Mouse (Mus musculus) thymus, postnatal 14 days (tissue): Measurements from ENCODE around the gene Tmem80.

Experiments
- DNase-seq: peaks from one replicate; pipeline ENCODE4 v3.0.0; 2021

Tmem80 gene

DNA sequence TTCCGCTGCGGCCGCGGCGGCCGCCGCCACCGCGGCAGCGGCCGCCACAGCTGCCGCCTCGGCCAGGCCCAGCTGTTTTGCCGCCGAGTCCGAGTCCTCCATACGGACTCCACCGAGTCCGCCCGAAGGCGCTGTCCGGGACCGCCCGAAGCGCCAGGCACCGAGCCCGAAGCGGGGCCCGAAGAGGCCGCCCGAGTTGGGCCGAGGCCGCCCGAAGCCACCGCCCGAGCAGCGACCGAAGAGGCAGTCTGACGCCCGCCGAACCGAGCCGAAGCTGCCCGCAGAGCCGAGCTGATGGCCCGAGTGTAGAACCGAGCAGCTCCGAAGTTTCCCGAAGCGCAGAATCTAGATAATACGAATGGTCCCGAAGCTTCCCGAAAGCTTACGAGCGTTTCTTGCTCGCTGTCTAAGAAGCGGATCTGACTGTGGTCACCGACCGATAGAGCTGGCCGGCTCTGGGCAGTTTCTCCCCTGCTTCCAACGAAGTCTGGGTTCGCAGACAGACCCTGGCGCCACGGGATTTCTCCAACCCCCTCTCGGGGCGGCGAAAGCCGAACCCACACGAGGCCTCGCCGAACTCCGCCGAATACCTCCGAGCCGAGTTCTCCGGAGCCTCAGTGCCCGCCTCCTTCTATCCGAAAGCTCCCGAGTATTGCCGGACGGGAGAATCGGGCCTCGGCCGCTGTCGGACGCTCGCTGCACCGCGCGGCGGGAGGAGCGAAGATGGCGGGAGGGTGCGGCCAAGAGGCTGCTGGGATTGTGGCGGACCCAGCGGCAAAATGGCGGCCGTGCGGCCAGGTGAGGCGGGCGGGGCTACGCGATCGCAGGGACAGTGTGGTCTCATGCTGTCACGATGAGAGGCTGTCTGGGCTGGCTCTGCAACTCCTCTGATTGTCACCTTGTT, at the start of gene Tmem80, which contains the start of gene Deaf1:
Tmem80 (plus strand) TSS at position 271 of the 904 bp plus-strand sequence.
Deaf1 (minus strand) TSS at position 222 of the 904 bp plus-strand sequence.
- DNase-seq, result peak; percentile 99

DNA sequence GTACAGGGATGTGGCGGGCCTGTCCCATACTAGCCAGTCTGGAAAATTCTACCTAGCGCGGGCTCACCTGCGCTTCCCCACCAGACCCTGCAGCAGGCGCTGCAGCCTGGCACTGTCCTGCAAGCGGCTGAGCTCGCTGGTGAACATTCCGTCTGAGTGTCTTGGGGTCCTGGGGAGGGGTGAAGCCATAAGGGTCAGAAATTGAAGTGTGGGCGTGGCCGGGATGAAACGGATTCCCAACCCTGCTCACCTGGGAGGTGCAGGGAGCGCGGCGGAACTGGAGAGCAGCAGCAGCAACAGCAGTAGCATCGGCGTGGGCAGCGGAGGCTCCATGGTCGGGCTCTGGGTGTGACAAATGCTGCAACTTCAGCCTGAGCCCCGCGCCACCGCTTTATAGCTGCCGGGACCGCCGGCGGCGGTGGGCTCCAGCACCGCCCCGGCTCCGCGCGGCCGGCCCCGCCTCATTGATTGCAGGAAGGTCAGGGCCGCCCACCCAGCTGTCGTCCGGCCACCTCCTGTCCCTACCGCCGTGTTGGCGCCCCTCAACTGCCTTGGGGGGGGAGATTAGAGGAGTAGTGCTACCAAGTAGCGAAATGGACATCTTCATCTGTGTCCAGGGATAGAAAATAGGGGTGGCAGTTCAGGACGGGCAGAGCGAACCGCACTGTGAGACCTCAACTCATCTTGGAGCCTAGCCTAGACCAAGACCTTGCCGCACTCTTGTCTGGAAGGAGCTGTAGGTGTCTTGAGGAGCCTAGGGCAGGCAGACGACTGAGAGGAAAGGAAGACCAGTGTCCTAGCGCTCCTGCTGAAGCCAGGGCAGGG, 48.6 kb upstream of the Tmem80 start, which contains the start of gene Sct:
Sct (minus strand) TSS at position 368 of the 825 bp plus-strand sequence.
- no peak for DNase-seq

DNA sequence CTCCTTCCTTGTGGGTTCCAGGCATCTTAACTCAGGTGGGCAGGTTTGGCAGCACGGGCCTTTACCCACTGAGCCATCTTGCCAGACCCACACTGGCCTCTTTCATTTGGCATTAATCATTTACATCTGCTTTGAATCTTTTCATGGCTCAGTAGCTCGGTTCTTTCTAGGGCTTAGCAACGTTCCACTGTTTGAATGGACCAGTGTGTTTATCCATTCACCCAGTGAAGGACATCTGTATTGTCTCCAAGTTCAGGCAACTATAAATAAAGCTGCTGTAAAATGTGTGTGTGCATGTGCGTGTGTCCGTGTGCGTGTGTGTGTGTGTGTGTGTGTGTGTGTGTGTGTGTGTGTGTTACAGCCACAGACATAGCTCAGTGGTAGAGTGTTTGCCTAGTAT, 46.1 kb upstream of the Tmem80 start:
- no peak for DNase-seq

DNA sequence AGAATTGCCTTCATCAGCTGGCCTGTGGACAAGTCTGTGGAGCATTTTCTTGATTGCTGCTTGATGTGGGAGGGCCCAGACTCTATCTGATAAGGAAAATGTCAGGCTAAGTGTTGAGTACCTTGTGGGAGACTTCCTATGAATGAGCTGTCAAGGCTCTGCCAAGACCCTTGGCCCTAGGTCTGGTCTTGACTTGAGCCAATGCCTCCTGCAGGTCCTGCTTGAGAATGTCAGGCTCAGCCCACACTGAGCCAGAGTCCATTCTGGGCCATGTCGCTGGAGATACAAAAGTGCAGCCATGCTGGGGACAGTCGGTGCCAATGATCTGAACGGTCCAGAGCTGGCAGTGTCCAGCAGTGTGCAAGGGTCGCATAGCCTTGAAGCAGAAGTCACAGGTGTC, 44.8 kb upstream of the Tmem80 start:
- DNase-seq, result no peak

DNA sequence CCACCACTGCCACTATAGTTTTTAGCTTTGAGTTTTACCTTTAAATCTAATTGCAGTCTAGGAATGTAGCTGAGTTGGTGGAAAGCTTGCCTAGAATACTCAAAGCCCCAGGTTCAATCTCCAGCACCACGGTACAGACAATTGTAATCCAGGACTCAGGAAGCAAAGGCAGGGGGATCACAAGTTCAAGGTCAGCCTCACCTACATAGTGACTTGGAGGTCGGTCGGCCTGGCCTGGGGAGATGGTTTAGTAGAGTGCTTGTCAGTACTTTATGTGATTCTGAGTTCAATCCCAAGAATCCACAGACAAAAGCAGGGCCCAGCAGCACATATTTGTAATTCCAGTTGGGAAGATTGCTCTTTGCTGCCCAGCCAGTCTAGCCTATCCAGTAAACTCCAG, 39.5 kb upstream of the Tmem80 start:
- no peak for DNase-seq

DNA sequence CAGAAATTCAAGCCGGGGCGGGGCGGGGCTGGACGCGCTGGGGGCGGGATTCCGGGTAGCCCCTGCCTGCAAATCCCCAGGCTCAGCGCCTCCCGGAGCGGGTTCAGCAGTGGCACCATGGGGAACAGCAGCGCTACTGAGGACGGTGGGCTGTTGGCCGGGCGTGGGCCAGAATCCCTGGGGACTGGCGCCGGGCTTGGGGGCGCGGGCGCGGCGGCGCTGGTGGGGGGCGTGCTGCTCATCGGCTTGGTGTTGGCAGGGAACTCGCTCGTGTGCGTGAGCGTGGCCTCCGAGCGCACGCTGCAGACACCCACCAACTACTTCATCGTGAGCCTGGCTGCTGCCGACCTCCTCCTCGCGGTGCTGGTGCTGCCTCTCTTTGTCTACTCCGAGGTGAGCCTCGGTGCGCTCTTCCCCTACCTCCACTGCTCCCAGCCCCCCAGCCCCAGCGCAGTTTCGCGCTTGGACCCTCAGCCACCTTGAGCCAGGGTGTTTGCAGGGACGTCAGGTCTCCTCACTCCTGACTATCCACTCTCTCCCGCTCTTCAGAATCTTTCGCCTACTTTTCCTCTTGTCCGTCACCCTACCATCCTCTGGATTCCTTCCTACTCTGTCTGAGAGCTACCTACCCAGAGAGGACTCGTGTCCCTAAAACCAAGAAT, 35.5 kb upstream of the Tmem80 start, which contains the start of gene Drd4:
Drd4 (plus strand) TSS at position 86 of the 662 bp plus-strand sequence.
- DNase-seq, result no peak

DNA sequence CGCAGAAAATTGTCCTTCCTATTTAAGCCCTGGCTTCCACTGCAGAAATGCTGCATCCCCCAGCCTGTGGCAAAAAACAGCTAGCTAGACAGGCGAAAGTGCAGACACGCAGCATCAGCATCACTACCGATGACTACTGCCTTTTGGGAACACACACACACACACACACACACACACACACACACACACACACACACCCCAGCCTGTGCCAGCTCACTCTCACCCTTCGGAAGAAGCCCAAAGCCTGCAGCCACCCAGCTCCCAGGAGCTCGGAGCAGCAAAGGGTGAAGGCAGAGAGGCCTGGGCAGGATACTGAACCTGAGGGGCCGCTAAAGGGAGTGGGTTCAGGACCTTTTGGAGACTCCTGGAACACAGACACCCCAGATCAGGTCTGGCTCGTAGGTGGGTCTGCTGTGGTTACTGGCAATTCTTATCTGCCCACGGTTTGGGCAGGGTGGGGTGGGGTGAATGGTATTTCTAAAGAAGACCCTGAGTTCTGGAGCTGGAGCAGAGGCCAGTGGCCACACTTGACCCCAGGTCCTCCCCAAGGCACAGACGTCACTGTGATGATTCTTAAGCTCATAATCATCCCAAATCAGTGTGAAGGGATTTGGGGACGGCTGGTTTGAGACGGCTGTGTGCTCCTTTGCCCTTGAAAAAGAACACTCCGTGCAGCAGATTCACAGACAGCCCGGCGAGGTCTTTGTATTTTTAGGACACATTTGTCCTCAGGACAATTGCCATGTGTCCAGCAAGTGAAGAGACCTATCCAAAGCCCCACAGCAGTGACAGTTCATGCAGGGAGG, 34.8 kb upstream of the Tmem80 start:
- no peak for DNase-seq

DNA sequence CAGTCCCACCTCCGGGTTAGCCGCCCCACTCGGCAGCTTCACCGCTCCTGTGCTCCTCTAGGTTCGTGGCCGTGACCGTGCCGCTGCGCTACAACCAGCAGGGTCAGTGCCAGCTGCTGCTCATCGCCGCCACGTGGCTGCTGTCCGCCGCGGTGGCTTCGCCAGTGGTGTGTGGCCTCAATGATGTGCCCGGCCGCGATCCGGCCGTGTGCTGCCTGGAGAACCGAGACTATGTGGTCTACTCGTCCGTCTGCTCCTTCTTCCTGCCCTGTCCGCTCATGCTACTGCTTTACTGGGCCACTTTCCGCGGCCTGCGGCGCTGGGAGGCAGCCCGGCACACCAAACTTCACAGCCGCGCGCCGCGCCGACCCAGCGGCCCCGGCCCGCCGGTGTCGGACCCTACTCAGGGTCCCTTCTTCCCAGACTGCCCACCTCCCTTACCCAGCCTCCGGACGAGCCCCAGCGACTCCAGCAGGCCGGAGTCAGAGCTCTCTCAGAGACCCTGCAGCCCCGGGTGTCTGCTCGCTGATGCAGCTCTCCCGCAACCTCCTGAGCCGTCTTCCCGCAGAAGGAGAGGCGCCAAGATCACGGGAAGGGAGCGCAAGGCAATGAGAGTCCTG, 33.6 kb upstream of the Tmem80 start:
- no peak for DNase-seq

DNA sequence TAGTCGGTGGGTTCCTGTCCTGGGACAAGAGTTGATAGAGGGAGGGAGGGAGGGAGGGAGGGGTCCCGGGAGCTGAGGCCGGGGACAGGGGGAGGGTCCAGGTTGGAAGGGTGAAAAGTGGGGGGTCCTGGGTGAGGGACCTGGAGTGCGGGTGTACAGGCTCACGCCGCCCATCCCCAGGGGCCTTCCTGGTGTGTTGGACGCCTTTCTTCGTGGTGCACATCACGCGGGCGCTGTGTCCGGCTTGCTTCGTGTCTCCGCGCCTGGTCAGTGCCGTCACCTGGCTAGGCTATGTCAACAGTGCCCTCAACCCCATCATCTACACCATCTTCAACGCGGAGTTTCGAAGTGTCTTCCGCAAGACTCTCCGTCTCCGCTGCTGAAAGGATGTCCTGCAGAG, 33.1 kb upstream of the Tmem80 start:
- no peak for DNase-seq

DNA sequence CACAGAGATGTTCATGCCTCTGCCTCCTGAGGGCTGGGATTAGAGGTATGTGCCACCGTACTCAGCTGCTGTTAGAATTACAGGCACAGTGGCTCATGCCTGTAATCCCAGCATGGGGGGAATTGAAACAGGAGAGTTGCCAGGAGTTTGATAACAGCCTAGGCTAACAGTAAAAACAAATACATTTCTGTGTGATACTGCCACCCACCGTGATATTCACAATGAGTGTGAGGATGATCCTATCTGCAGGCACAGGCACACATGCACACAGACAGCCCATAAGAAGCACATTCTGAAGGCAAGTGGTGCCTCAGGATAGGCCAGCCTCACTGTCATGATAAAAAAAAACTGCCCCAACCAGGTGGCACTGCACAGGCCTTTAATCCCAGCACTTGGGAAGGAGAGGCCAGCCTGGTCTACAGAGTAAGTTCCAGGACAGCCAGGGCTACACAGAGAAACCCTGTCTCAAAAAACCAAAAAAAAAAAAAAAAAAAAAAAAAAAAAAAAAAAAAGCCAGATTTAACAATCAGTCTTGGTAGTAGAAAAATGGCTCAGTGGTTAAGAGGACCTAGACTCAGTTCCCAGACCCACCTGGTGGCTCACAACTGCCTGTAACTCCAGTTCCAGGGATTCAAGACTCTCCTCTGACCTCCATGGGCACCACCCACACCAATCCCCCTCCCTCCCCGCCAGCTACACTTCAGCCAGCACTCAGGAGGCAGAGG, 29.5 kb upstream of the Tmem80 start:
- DNase-seq, result no peak

DNA sequence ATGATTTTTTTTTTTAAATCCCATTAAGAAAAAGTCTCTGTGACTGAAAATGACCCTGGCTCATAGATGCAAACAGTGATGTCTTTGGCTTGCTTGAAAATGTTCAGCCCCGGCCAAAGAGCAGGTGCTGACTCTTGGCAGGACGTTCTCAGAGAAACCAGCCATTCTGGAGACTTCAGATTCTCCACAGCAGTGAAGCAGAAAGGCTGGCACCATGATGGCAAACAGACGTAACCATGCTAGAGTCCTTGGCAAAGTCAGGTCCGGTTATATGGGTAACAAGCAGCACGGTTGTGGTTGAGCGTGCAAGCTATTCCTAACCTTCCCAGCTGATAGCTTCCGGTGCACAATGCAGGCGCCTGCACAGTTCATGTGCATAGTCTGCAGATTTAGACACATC, 28.4 kb upstream of the Tmem80 start:
- DNase-seq, result no peak

DNA sequence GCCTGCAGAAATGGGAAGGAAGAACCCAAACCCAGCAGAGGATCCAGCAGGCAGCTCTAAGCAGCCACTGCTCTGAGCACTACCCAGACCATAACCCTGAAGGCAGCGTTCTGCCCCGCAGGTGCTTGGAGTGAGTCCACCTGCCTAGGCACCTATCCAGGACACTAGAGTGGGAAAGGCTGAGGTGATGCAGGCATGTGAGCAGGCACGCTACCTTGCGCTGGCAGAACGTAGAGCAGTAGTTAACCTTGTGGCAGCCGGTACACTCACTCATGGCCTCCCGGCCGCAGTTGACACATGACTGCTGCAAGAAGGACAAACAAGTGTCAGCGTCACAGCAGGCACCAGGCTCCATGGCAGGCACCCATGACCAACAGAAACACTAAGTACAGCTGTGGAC, 26.2 kb upstream of the Tmem80 start:
- DNase-seq, result no peak

DNA sequence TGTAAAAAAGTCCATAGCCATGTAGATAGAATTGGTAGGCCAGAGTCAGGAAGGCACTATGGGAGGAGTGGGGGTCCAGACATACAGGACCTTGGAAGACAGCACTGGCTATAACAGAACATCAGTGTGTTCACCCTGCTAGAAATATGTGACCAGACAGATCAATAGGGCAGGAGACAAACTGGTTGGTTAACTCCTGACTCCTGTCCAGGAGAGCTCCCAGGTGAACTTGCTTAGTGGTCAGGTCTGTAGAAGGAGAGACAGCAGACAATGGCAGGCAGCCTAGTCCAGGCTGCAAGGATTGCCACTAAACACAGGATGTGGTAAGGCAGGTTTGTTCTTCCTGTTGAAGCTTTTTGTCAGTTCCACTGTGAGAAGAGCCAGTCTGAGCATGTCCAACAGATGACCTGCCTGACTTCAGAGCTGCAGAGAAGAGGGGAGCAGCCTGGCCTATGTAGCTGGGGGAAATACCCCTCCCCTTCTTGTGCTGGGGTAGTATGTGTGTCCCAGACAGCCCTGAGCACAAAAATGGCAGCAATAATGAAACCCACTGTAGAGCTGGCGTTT, 24.8 kb upstream of the Tmem80 start:
- DNase-seq, result peak; percentile 49

DNA sequence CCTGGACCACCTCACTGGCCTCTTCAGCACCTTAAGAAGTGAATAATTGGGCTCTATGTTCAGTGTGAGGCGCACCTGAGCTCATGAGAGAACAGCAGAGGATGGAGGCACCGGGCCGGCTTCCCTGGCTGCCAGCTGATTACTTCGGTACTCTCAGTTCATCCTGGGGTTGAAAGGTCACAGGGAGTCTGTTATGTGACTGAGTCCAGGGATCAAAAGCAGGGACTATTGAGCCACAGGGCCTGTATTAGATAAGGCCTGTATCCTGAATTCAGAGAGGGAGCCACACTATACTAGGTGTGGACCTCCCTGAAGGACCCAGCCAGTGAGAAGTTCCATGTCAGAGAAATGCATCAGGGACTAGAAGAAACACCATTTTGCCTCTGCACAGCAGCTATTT, 23.0 kb upstream of the Tmem80 start:
- DNase-seq, result no peak

DNA sequence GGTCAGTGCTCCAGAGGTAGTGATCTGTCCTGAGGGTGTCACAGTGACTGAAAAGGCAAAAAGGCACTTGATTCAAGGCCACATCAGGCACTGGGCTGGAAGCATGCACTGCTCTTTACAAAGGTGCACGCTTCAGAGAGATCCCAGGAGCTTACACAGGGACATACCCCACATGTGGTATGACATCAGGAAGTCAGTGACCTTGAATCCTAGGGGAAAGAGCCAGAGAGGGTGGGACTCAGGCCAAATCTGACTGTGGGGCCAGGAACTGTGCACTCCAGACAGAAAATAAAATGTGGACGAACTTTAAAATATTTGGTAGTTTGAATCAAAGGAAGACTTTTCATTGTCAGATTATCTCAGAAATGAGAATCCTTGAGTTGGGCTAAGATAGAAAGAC, 13.1 kb upstream of the Tmem80 start:
- DNase-seq, result no peak

DNA sequence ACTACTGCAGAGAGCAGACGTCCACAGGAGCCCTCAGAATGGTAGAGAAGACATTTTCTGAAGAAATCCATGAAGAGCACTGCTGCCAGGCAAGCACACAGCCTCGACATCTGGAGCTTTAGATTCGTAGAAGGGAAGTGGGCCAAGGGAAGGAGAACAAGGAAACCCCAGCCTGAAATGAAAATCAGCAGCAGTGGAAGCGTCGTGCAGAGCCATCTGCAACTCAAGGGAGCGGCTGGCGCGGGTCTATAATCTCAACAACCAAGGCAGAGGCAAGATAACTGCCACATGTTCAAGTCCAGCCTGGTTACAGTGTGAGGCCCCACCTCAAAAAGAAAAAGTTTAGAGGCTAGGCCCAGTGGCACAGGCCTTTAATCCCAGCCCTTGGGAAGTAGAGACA, 12.5 kb upstream of the Tmem80 start:
- DNase-seq, result no peak

DNA sequence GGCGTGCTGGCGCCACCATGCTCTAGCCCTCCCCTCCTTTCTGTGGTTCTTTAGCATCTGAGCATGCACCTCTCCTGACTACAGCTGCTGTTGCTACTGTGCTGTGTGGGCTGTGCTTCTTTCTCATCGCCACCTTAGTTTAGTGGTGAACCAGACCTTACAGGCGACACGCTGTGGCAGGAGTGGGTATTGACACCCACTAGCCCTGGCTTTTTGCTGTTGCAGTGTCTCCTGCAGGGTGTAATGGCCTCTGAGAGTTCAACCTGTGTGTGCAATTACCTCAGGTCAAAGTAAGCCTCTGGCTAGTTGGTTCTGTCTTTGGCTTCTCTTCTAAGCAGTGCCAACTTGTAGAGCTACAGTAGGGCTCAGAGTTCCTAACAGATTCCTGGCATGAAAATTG, 11.6 kb upstream of the Tmem80 start:
- DNase-seq, result peak; percentile 74

DNA sequence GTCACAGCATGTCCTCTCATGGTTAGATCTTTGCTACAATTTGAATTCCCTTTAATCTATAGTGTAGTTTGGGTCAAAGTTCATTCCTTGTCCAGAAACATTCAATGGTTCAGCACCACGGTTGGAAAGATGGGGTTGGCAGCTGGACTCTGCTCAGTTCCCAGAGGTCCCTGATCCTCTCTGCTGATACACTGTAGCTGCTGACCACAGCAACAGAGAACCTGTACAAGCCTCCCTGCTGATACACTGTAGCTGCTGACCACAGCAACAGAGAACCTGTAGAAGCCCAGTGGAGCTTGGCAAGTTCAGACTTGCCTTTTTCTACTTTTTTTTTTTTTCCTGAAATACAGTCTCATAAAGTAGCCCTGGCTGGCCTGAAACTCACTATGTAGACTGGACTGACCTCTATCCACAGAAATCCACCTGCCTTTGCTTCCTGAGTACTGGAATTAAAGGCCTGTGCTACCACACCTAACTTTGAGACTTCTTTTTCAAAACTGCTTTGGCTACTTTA, 9.9 kb upstream of the Tmem80 start:
- DNase-seq, result no peak

DNA sequence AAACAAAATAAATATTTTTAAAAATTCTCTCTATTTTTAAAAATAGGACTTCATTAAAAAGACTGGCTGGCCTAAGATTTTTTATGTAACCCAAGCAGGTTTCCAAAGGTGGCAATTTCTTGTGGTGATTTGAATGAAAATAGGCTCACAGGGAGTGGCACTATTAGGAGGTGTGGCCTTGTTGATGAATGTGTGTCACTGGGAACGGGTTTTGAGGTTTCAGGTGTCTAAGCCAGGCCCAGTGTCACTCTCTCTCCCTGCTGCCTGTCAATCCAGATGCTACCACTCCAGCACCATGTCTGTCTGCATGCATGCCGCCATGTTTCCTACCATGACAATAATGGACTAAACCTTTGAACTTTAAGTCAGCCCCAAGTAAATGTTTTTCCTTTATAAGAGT, 8.1 kb upstream of the Tmem80 start:
- no peak for DNase-seq

DNA sequence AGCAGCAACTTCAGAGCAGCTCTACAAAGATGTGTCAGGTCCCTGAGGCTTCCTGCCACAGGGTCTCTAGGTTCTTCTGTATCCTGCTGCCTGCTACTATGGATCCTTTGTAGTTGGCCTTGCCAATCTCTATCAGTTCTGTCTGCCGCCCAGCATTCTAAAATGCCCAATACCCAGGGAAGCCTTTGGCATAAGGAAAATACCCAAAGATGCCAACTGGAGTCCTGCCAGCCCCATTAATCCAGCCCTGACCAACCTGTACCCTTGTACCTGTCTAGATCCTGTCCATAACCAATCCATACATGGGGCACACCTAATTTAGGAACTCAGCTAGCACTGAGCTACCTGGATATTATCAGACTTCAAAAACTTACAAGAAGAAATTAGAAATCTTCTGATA, 2.9 kb upstream of the Tmem80 start:
- DNase-seq, result no peak
